Mouse (Mus musculus) cerebellum, postnatal 14 days (tissue): ENCODE results near the gene Cntnap5a.
A peak's percentile ranks its signal among the peaks of the same experiment; 100 is the strongest.
"Not testable (repeated sequence)": the region's sequence is repeated elsewhere in the genome, so short reads cannot be mapped to it uniquely, and the experiment has no call there.

ENCODE experiments used
- DNase-seq, 2 experiments: peaks; one replicate each; pipeline ENCODE4 v3.0.0; 2021; ENCODE audit warnings: mixed read lengths in 2 of 2

The Cntnap5a gene

GRCm38 (mm10) chr1:116107010-116107723 lies 422.6 kb downstream of the Cntnap5a start:
- DNase-seq = no peak

DNA sequence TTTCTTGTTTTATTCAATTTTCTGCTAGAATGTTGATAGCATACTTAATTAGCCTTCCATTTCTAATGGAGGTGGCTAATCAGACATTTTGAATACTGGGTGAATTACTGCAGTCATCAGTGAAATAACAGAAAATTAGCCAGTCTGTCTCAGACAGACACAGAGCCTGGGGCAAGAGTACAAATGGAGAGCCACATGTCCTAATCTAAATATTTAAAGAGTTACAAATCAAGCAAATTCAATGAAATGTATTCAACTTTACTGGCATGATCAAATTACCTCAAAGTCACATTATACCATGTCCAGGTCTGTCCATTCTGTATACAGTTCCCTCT lies 423.1 kb downstream of the Cntnap5a start:
- DNase-seq = no peak

DNA sequence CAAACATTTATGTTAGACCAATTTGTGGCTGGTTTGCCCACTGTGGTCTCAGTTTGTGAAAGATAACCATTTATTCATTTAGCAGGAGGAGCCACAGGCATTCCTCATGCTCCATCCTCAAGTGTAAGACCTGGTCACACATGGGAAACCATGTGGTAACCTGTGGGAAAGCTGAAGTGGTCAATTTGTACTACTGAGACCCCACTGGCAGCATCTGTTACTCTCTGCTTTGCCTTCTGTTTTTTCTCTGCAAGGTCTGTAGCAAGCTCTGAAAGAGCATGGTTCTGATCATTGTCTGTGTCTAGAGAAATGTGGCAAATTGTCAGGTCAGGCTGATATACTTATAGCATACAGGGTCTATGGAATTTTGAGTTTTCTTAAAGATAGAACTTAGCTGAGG lies 423.8 kb downstream of the Cntnap5a start:
- peak; percentile 15 to 53 for DNase-seq

GRCm38 (mm10) chr1:116125767-116126166 lies 441.2 kb downstream of the Cntnap5a start:
- DNase-seq = no peak

- DNase-seq = no peak
Observed at GRCm38 (mm10) chr1:116127085-116127484, 442.5 kb downstream of the Cntnap5a start.

DNA sequence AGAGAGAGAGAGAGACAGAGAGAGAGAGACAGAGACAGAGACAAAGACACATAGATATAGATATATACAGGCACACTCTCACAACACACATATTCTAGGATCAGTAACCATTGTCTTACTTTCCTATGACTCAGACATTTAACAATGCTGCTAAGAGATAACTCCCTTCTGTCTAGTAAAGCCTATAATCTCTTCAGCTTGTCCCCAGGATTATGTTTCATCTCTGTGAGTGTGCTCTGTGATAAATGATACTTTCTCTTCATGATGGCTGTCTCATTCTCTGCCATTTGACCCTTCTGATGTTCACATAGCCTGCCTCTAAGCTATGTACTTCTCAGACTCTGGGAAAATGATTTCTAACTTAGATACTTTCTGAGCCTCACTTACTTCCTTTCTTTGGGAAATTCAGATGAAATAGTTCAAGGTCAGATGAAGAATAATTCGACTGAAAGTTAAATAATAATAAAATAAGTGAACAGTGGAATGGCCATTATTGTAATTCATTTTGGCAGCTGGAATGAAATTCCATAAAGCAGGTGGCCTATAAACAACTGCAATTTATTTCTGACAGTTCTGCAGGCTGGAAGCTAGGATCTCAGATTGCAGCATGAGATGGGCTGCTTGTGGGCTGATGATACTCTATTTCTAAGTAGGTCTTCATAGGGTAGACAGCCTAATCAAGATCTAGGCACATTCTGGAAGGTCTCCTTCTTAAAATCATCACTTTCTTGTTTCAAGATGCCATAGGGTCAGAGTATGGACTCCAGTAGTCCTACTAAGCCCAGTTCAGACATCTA lies 444.1 kb downstream of the Cntnap5a start:
- DNase-seq = no peak

GRCm38 (mm10) chr1:116132471-116132870 lies 447.9 kb downstream of the Cntnap5a start:
- no peak for DNase-seq

DNA sequence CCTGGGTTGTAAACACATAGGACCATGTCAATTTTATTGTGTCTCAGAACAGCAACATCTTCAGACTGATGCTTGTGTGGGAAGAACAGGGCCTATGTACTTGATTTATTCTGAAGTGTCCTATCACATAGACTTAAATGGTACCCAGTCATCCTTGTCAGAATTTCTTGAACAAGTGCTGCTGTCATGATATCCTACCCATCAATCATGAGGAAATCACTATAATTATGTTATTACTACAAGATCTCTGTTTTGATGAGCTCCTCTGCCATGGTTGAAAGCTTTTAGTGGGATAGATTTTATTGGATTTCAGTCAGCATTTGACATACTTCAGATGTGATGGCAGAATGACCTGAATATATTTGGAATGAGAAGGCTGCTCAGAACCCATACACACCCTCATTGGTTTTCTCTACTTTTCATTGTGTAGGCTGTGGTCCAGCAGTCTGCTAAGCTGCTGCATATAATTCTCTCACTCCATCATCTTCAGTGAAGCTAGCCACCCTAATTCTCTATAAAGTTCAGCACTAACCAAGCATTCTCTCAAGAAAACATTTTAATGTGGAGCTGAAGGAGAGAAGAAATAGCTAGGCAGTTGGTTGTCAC lies 465.3 kb downstream of the Cntnap5a start:
- DNase-seq = no peak

DNA sequence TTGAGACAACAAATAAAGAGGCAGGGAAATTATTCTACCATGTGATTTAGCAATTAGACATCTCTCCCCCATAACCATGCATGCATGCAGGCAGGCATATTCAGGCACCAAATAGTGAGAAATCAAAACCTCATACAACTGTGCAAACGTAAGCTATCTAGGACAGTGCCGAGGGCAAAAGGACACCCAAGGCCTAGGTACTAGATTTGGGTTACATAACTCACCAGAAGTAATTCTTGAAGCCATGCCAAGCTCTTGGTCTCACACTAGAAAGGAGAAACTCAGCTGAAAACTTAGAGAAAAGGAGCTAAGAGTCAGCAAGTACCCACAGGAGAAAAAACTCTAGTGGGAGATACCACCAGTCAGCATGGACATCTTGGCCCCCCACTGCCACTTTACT lies 499.9 kb downstream of the Cntnap5a start:
- DNase-seq = no peak

- DNase-seq = not testable (repeated sequence)
Observed at GRCm38 (mm10) chr1:116188142-116188541, 503.6 kb downstream of the Cntnap5a start.

GRCm38 (mm10) chr1:116192299-116192698 lies 507.7 kb downstream of the Cntnap5a start:
- no peak for DNase-seq

- DNase-seq = no peak
Observed at GRCm38 (mm10) chr1:116216883-116217282, 532.3 kb downstream of the Cntnap5a start.

- DNase-seq = no peak
Observed at GRCm38 (mm10) chr1:116240538-116240937, 556.0 kb downstream of the Cntnap5a start.

- DNase-seq = no peak
Observed at GRCm38 (mm10) chr1:116243856-116244255, 559.3 kb downstream of the Cntnap5a start.

GRCm38 (mm10) chr1:116281144-116281543 lies 596.6 kb downstream of the Cntnap5a start:
- no peak for DNase-seq

DNA sequence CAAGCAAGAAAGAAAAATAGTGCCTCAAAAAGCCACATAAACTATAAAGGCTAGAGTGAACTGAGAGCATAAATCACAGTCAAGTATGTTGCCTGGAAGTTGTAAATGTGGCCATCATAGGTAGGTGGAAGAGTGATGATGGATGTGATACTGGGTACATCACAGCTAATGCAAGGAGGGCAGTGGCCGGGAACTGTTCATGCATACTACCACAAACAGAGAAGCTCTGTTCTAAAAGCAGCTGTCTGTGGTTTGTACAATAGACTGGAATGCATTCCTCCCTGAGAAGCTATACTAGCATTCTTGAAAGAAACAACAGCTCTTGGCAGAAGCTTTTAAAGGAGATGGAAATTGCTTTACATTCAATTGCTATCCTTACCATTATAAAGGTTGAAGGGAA lies 599.4 kb downstream of the Cntnap5a start:
- no peak for DNase-seq

GRCm38 (mm10) chr1:116306555-116306954 lies 622.0 kb downstream of the Cntnap5a start:
- DNase-seq = peak; percentile 22 to 37

GRCm38 (mm10) chr1:116311512-116311911 lies 627.0 kb downstream of the Cntnap5a start:
- no peak for DNase-seq

DNA sequence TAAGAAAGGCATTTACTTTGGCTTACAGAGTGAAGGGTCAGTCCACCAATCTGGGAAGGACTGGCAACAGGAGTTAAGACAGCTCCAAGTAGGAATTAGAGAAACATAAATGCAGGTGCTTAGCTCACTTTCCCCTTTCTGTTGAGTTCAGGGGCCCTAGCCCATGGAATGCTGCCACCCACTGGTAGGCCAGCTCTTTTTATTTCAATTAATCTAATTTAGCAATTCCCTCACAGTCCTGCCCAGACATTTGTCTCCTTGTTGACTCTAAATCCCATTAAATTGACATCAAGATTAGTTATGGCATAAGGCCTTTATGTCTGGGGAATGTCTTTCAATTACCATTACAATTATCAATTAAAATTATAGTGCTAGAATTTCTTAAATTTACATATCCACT lies 628.7 kb downstream of the Cntnap5a start:
- peak; percentile 57 to 61 for DNase-seq

DNA sequence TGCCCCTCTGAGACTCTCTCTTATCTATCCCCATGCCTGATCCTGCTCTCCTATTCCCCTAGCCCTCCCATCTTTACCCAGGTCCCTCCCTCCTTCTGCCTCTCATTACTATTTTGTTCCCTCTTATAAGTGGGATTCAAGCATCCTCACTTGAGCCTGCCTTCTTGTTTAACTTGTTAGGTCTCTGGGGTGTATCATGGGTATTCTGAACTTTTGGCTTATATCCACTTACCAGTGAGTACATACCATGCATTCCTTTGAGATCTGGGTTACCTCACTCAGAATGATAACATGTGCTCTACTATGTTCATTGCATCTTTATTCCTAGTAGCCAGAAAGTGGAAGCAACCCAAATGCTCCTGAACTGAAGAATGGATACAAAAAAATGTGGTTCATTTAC lies 639.9 kb downstream of the Cntnap5a start:
- DNase-seq = no peak

GRCm38 (mm10) chr1:116353669-116354068 lies 669.1 kb downstream of the Cntnap5a start:
- DNase-seq = no peak

DNA sequence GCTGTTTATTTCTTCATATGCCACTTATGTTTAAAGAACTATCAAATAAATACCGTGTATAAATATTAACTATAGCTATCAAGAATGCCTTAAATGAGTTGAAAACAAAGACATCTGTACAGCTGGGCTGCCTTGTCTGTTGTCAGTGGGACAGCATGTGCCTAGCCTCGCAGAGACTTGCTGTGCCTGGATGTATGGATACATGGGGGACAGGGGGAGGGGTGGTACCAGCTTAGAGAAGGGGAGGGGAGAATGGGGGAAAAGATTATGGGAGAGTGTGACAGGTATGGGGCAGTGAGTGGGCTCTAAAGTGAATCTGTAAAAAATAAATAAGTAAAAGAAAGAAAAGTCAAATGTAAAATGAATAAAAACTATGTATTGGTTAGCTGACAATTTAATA lies 681.0 kb downstream of the Cntnap5a start:
- DNase-seq = no peak

- DNase-seq = no peak
Observed at GRCm38 (mm10) chr1:116366171-116366570, 681.6 kb downstream of the Cntnap5a start.

DNA sequence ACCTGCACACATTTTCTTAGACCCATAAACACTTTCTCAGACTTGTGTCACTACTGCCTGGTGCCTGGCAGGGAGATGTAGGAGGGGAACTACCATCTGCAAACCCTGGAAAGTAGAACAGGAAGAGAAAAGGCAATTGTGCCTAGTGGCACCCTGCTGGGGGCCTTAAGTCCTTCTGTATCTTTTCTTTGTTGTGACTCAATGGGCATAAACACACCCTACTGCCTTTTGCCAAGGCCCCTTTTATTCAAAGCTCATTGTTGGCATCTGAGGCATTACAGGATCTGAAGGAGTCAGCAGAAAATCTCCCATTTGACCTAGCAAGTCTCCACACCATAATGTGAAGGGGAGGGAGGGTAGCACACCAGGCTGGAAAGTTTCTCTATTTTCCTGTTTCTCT lies 682.2 kb downstream of the Cntnap5a start:
- DNase-seq = no peak
